Mouse (Mus musculus): ENCODE results near the gene Rhot2.

Rhot2 gene

DNA sequence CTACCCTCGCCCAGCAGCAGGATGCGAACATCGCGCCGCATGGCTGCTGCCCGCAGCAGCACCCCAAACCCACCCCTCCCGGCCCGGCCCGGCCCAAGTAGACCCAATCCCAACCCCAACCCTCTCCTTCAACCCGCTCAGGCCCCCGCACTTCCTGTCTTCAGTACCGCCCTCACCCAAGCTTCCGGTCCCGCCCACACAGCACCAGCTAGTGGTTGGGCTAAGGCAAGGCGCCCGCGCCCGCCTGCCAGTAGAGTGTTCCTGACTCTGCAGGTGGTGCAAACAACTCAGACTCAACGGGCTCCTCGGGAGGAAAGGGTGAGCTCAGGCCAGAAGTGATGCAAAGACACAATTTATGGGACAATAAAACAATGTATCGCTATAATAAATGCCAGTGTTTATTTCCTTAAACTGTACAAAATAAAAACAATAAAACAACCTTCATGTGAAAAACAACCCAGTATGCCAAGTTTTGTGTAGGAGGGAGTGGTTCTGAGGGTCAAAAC lies at the start of gene Rhot2:
TSS of gene Rhot2 (minus strand) at position 456 of the 506 bp plus-strand sequence.
- DNase-seq (ENCODE audit: low spot score) = peak; percentile 86

- peak; percentile 29 for DNase-seq (ENCODE audit: low spot score)
Observed at GRCm38 (mm10) chr17:25893975-25894617, 49.4 kb upstream of the Rhot2 start.

GRCm38 (mm10) chr17:25888837-25889236 lies 44.2 kb upstream of the Rhot2 start:
- no peak for DNase-seq (ENCODE audit: low spot score)

GRCm38 (mm10) chr17:25887467-25887866 lies 42.8 kb upstream of the Rhot2 start:
- DNase-seq (ENCODE audit: low spot score) = no peak

GRCm38 (mm10) chr17:25886806-25887205 lies 42.2 kb upstream of the Rhot2 start:
- no peak for DNase-seq (ENCODE audit: low spot score)

DNA sequence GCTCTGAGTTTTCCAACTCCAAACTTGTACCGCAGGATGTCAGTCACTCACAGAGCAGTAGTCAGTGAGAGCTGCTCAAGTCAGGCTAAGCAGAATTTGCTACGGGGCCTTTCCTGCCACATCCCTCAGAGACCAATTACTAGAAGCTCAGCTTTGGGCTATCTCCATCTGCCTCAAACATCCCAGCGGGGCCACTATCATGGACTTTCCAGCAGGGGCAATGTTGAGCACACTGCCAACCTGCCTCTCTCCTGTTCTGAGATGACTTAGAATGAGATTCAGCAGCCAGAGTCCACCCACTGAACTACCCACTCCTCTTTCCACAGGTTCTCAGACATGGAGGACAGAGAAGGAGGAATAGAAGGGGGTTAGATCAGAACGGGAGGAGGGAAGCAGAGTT lies 41.0 kb upstream of the Rhot2 start:
- DNase-seq (ENCODE audit: low spot score) = no peak

DNA sequence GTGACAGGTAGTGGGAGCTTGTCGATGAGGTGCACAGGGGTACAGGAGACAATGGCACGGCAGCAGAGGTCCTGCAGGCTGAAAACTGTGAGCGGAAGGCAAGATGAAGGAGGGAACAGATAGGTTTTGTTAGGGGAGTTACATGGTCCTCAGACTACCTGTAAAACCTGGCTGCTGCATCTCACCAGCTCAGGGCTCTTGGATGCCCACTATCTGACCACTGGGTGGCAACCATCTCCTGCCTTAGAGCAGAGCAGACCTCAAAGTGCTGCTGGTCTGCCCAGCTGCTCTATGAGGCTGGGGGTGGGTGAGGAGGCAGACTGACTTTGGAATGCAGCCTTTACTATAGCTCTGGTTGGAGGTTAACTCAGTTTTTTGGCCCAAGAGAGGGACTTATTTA lies 39.2 kb upstream of the Rhot2 start:
- DNase-seq (ENCODE audit: low spot score) = no peak

- no peak for DNase-seq (ENCODE audit: low spot score)
Observed at GRCm38 (mm10) chr17:25883268-25883667, 38.6 kb upstream of the Rhot2 start.

DNA sequence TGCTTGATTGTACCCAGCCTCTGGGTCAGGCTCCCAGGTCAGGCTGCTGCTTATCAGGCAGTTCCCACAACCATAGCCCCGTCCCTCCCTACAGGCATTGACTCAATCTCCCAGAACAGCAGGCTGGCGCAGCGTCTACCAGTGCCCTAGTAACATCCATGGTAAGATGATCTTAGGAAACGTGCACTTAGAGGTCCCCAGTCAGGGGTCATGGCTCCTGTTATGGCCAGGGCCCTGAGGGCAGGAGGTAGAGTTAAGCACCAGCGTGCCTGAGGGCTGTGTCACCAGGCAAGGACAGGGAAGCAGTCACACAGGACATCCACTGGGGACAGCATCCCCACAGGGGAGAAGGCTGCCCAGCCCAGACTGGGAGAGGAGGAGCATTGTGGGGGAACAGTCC lies 37.7 kb upstream of the Rhot2 start:
- DNase-seq (ENCODE audit: low spot score) = no peak

- no peak for DNase-seq (ENCODE audit: low spot score)
Observed at GRCm38 (mm10) chr17:25881691-25882090, 37.0 kb upstream of the Rhot2 start.

- no peak for DNase-seq (ENCODE audit: low spot score)
Observed at GRCm38 (mm10) chr17:25880913-25881641, 36.4 kb upstream of the Rhot2 start.

GRCm38 (mm10) chr17:25880196-25880910 lies 35.7 kb upstream of the Rhot2 start, which contains the start of gene Wfikkn1:
Wfikkn1 (minus strand) TSS chr17:25880858.
- no peak for DNase-seq (ENCODE audit: low spot score)

GRCm38 (mm10) chr17:25879750-25880149 lies 35.1 kb upstream of the Rhot2 start:
- no peak for DNase-seq (ENCODE audit: low spot score)

- DNase-seq (ENCODE audit: low spot score) = no peak
Observed at GRCm38 (mm10) chr17:25879261-25879660, 34.6 kb upstream of the Rhot2 start.

- DNase-seq (ENCODE audit: low spot score) = no peak
Observed at GRCm38 (mm10) chr17:25878611-25879180, 34.0 kb upstream of the Rhot2 start.

DNA sequence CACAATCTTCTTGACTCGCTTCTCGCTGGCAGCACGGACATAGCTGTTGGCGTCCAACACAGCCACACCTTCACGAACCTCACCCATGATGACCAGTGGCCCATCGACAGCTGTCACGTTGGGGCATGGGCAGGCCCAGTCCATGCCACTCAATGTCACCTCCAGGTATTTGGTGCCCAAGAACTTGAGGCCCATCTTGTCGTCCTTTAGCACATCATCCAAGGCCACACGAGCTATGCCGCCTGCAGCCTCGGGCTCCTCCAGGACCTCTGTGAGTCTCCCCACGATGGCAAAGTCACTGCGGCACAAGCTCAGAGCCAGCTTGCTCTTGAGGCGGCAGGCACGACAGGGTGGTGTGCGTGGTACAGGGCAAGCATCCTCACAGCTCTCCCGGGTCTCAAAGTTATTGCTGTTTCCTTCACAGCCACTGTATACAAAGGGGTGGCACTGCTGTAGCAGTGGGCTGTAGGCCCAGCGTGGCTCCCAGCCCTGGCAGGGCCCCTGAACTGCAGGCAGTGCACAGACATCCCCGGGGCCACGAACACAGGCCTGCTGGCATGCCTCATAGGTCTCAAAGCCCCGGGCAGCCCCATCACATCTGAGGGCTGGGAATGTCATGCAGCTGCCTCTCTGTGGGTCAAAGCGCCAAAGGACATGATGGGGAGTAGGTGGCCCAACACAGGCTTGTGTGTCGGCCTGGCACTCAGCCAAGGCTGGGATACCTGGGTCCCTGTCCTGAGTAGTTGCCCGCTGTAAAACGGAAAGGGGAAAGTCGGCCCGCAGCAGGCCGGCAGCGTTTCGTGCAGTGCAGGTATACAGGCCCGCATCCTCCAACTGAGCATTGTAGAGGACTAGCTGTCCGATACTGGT lies 33.3 kb upstream of the Rhot2 start:
- no peak for DNase-seq (ENCODE audit: low spot score)

GRCm38 (mm10) chr17:25877025-25877424 lies 32.4 kb upstream of the Rhot2 start:
- no peak for DNase-seq (ENCODE audit: low spot score)

- DNase-seq (ENCODE audit: low spot score) = no peak
Observed at GRCm38 (mm10) chr17:25876347-25876915, 31.8 kb upstream of the Rhot2 start.

DNA sequence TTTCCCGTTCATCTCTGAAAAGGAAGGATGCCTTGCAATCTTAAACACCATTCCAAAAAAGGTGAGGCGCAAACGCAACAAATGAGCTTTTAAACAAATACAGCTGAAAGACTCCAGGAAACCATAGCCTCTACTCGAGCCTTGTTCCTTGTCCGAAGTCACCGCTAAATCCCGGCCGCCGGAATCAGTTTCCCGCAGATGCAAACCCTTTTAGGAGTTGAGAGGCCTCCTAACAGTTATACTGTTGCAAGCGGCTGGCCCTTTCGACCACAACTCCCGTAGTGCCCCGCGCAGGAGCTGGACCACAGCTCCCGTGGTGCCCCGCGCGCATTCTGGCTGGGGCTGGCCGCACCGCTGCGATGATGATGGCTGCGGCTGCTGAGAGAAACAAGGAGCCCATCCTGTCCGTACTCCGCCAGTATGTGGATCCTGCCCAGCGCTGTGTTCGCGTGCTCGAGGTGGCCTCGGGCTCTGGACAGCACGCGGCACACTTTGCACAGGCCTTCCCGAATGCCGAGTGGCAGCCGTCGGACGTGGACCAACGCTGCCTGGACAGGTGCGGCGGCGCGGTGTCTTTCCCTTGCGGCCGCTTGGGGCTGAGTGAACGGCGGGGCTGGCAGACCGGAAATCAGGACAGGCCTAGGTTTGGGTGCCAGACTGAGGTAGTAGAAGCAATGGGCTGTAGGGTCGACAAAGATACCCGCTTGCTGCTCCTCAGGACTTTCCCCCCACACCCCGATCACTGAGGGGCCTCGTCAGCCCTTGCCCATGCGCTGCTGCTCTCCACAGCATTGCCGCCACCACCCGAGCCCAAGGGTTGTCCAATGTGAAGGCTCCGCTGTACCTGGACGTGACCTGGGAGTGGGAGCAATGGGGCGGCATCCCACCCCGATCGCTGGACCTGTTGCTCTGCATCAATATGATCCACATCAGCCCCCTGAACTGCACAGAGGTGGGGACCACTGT lies 30.8 kb upstream of the Rhot2 start:
- DNase-seq (ENCODE audit: low spot score) = peak; percentile 80

DNA sequence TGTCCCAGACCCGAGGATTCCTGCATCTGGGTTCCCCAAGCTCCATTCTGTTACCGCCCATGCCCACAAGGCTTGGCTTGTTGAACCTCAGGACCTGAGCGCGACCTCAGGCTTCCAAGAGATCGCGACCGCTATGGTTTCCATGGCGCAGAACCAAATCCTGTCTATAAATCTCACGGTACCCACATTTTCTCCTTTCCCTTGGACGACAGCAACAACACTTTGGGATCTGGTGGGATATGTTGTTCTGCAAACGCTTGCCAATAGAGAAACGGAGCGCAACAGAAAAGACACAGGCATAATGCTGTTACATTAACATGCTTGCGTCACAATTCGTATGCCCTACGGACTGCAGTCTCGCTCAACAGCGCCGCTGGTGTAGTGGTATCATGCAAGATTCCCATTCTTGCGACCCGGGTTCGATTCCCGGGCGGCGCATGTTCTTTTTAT lies 30.1 kb upstream of the Rhot2 start, which contains the start of gene Mettl26:
TSS of gene Mettl26 (plus strand) at position 354 of the 450 bp plus-strand sequence.
- peak; percentile 98 for DNase-seq (ENCODE audit: low spot score)

Data from ovary, postnatal 10 days (tissue).